Mouse (Mus musculus) spleen, adult 18-20 months (tissue): Measurements from ENCODE around the gene Gm8914.
"Not testable (repeated sequence)": the region's sequence is repeated elsewhere in the genome, so short reads cannot be mapped to it uniquely, and the experiment has no call there.

Experiments used
- DNase-seq, 2 experiments: peaks; one replicate each; pipeline ENCODE4 v3.0.0; 2022; ENCODE audit warnings: mixed read lengths in 2 of 2

Gene Gm8914

DNA sequence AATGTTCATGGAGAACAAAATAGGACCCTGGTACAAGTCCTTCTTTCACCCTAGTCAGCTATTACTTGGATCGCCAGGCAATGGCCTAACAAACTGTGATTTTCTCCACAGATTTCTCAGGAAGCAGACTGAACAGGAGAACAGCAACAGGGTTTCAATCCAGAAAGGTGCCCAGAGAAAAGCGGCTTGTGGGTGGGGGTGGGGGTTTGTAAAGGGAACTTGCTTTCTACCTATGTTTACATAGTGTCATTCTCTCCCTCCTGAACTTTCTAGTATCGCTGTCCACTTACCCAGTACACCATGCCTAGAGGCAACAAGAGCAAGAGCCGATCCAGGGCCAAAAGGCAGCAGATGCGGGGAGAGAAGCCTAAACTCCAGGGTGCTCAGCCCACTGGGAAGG is at the start of gene Gm8914:
Gene Gm8914, plus strand, starts transcription at position 301 of the 400 bp plus-strand sequence.
- DNase-seq = not testable (repeated sequence)
